Mouse (Mus musculus) ovary, postnatal 14 days (tissue): Measurements from ENCODE around the gene Olfr55.
"Not testable (repeated sequence)": the region's sequence is repeated elsewhere in the genome, so short reads cannot be mapped to it uniquely, and the experiment has no call there.

ENCODE experiments used
- DNase-seq: peaks from one replicate; pipeline ENCODE4 v3.0.0; 2022; ENCODE audit warnings: low spot score

Gene Olfr55

DNA sequence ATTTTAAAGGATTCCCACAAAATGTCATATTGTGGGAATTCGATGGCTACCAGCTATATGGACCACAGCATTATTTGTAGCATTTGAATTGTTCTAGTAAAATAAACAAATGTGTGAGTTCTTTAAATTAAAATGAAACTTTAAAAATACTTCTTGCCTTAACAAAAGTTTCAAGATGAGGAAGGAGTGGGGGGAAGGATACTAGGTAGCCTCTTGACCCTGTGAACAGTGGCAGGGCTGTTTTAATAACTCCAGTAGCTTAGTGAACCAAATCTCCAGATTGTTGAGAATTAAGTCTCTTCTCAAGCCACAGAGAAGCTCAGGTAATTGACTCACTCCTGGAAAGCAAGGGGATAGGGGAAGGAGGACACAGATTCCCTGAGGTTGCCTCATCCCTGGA lies at the start of gene Olfr55:
Olfr55 (plus strand) TSS at position 301 of the 400 bp plus-strand sequence.
- DNase-seq = not testable (repeated sequence)

DNA sequence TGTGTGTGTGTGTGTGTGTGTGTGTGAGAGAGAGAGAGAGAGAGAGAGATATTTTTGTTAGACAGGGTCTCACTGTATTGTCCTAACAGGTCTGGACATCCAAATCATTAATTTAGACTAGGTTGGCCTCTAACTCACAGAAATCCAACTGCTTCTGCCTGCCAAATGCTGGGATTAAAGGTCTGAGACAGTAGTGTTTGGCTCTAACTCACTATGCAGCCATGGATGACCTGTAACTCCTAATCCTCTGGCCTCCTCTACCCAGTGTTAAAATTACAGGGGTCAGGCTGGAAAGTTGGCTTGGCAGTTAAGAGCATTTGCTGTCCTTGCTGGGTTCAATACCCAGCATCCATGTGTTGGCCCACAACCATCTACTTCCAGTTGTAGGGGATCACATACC lies 43.7 kb upstream of the Olfr55 start:
- no peak for DNase-seq

DNA sequence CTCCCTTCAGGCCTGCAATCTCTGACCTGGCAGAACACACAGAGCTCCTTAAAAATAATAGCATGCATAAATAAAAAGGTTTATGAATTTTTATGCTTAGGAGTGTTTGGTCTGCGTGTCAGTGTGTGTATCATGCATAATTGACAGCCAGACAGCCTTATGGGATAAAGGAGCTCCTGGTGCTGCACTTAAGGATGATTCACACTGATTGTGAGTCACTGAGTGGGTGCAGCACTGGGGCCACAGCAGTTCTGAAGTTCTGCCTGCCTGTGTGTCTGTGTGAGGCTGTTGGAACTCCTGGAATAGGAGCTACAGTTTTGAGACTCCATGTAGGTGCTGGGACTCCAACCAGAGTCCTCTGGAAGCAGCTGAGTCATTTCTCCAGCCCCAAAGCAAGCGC lies 42.0 kb upstream of the Olfr55 start:
- no peak for DNase-seq

DNA sequence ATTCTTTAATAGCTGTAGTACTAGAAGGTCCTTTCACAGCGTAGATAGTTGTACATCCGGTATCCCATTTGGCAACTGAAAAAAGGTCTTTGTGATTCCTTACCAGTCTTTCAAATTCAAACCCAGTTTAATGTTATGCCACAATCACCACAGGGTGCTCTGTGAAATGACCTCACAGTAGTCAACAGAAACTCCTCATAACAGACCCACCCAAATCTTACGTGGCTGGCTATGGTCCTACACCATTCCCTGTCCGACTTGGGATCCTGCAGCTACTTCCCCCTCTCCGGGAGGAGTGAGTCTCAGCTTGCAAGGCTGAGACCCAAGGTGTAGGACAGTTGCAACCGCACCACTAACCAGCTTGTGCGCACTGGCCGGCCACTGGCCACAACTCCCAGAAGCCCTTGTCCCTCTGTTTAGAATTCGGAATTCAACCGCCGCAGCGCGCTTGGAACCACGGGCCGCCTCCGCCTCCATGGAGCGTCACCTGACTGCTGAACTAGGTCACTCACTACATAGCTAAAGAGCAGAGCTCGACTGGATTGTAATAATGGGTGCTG lies 28.9 kb upstream of the Olfr55 start, which contains the start of gene Morc2b:
Morc2b (minus strand) TSS at position 423 of the 560 bp plus-strand sequence.
- no peak for DNase-seq

DNA sequence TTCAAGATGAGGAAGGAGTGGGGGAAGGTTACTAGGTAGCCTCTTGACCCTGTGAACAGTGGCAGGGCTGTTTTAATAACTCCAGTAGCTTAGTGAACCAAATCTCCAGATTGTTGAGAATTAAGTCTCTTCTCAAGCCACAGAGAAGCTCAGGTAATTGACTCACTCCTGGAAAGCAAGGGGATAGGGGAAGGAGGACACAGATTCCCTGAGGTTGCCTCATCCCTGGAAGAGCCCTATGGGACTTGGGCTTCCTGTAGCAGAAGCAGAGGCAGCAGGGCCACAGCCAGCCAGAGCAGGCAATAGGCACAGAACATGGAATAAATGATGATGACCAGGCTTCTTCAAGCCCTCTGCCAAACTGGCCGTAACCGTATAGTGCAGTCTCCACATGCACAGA lies 22.8 kb downstream of the Olfr55 start, which contains the start of gene Olfr239:
Olfr239 (plus strand) TSS at position 301 of the 400 bp plus-strand sequence.
- DNase-seq = not testable (repeated sequence)

DNA sequence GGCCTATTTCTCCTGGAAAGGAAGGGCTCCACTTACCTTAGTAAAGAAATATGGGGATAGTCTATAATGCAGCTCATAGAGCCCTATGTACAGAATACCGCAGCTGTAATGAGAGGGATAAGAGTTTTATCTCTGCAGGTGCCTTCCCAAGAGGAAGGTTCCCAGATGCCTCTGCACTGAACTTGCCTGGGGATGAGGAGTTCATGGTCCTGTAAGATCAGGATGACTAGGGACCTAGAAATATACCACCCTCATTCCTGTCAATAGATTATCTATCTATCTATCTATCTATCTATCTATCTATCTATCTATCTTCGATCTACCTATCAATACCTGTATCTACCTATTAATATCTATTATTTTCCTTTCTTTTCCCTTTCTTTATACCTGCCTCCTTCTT lies 53.3 kb downstream of the Olfr55 start, which contains the start of gene Olfr1564:
Olfr1564 (minus strand) TSS at position 101 of the 400 bp plus-strand sequence.
- DNase-seq = no peak
